20 mouse cellular contexts compared by ENCODE assay signal in the genomic region with DNA sequence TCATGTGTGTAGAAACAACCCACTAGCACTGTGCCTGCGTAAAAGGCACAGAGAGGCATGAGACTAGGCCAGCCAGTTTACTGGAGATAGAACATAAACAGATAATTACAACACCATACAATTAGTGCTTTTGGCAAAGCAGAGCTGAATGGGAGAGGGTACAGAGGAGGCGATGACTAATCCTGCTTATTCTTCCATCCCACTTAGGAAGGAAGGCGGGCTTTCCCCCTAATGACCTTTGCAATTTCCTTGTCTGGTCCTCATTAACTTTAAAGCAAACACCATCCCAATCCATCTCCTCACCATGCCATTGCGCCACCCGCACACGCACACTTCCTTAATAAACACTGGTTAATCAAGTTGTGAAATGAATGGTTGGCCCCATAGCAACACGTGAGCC.
DNase-seq lines count a peak whose midpoint lies in the region; ATAC-seq lines count a peak whose summit lies in the region.
"Had no signal": no experiment of that assay in that cellular context is flagged by ENCODE, and none has a peak within 500 bp of the region (broad histone marks: within the 10 kb centered on the region; RNA-seq: fewer than 3 reads in every experiment).

No protein-coding gene starts in this region.

- 42% methylated on average over 7 of the region's 7 CpGs for WGBS in forebrain, embryonic 11.5 days
- WGBS in forebrain, embryonic 10.5 days: 53% methylated on average over 7 of the region's 7 CpGs
- 35% methylated on average over 7 of the region's 7 CpGs for WGBS in forebrain, embryonic 15.5 days

- no peaks in the 10 kb centered on the region for H3K36me3 ChIP-seq in forebrain, embryonic 11.5 days (ENCODE audit: control insufficient read depth, insufficient read depth, low read length)
- no peaks in the 10 kb centered on the region for H3K36me3 ChIP-seq in forebrain, embryonic 10.5 days (replicated peaks)
- no peaks in the 10 kb centered on the region for H3K36me3 ChIP-seq in forebrain, embryonic 15.5 days
- H3K36me3 ChIP-seq: limb, embryonic 15.5 days; midbrain, embryonic 12.5 days; stomach, embryonic 15.5 days had no signal

- no peaks in the 10 kb centered on the region for H3K9me3 ChIP-seq in forebrain, embryonic 11.5 days (ENCODE audit: control insufficient read depth, low read length)
- no peaks in the 10 kb centered on the region for H3K9me3 ChIP-seq in forebrain, embryonic 10.5 days
- no peaks in the 10 kb centered on the region for H3K9me3 ChIP-seq in forebrain, embryonic 15.5 days
- H3K9me3 ChIP-seq: heart, embryonic 13.5 days; limb, embryonic 15.5 days; midbrain, embryonic 12.5 days; stomach, embryonic 15.5 days had no signal

- H3K27me3 ChIP-seq in forebrain, embryonic 11.5 days (ENCODE audit: control insufficient read depth, insufficient read depth, low read length): no peaks in the 10 kb centered on the region
- H3K27me3 ChIP-seq in forebrain, embryonic 10.5 days (ENCODE audit: poor library complexity, severe bottlenecking): no peaks in the 10 kb centered on the region
- no peaks in the 10 kb centered on the region for H3K27me3 ChIP-seq in forebrain, embryonic 15.5 days
- H3K27me3 ChIP-seq: CH12.LX; heart, embryonic 13.5 days; limb, embryonic 15.5 days; midbrain, embryonic 12.5 days; stomach, embryonic 15.5 days had no signal

- peak; percentile 63; the same call in 1 of the 2 replicates for ATAC-seq in forebrain, embryonic 11.5 days (replicated peaks; ENCODE audit: low FRiP score)
- ATAC-seq in forebrain, embryonic 15.5 days (replicated peaks): peak; percentile 44; the same call in 1 of the 2 replicates

- H3K4me2 ChIP-seq in forebrain, embryonic 11.5 days (ENCODE audit: low read depth, low read length, severe bottlenecking): no peak overlapping the region
- no peak overlapping the region for H3K4me2 ChIP-seq in forebrain, embryonic 15.5 days (replicated peaks)
- H3K4me2 ChIP-seq: heart, embryonic 13.5 days; limb, embryonic 15.5 days; midbrain, embryonic 12.5 days; stomach, embryonic 15.5 days had no signal

- no peak overlapping the region for H3K9ac ChIP-seq in forebrain, embryonic 11.5 days (ENCODE audit: low read length)
- H3K9ac ChIP-seq in forebrain, embryonic 15.5 days (replicated peaks): no peak overlapping the region
- H3K9ac ChIP-seq: heart, embryonic 13.5 days; limb, embryonic 15.5 days; midbrain, embryonic 12.5 days; stomach, embryonic 15.5 days had no signal

- no peak overlapping the region for H3K27ac ChIP-seq in forebrain, embryonic 11.5 days (ENCODE audit: low read depth, low read length)
- H3K27ac ChIP-seq in forebrain, embryonic 10.5 days: no peak overlapping the region
- H3K27ac ChIP-seq in forebrain, embryonic 15.5 days (replicated peaks): no peak overlapping the region
- H3K27ac ChIP-seq: heart, embryonic 13.5 days; limb, embryonic 15.5 days; midbrain, embryonic 12.5 days; stomach, embryonic 15.5 days had no signal

- no peak overlapping the region for H3K4me3 ChIP-seq in forebrain, embryonic 11.5 days (ENCODE audit: low read depth, low read length)
- no peak overlapping the region for H3K4me3 ChIP-seq in forebrain, embryonic 10.5 days
- H3K4me3 ChIP-seq in forebrain, embryonic 15.5 days: no peak overlapping the region
- H3K4me3 ChIP-seq: heart, embryonic 13.5 days; limb, embryonic 15.5 days; midbrain, embryonic 12.5 days; stomach, embryonic 15.5 days had no signal

- intact Hi-C loops in heart, postnatal 25 days (cut with DNase I): no loop called here

- 0 out of 2 replicates have a peak, but pooled peaks cover 4% of the 10 kb centered on the region for H3K4me1 ChIP-seq in forebrain, embryonic 11.5 days (replicated peaks; ENCODE audit: control insufficient read depth, insufficient read depth, low read length)
- peaks cover 22% of the 10 kb centered on the region for H3K4me1 ChIP-seq in forebrain, embryonic 10.5 days
- peaks cover 6% of the 10 kb centered on the region; the same call in 1 of the 2 replicates for H3K4me1 ChIP-seq in forebrain, embryonic 15.5 days
- H3K4me1 ChIP-seq: limb, embryonic 15.5 days; midbrain, embryonic 12.5 days; stomach, embryonic 15.5 days had no signal

- peak; percentile 56 for DNase-seq in forebrain, embryonic 11.5 days (ENCODE audit: low spot score)
- DNase-seq in forebrain, embryonic 10.5 days (ENCODE audit: extremely low spot score, low spot score): no peak
- peak; percentile 46 for DNase-seq in MN1 (ENCODE audit: low spot score)
- DNase-seq in lung, postnatal 36 days: peak; percentile 80
- DNase-seq in frontal cortex, postnatal 10 days (ENCODE audit: low spot score in 2 of 2): no peak
- no peak for DNase-seq in natural killer cell, adult 2 months (ENCODE audit: low spot score in 2 of 2)
- no peak for DNase-seq in heart, postnatal 25 days (ENCODE audit: low spot score)
- DNase-seq: adrenal gland, postnatal 10 days; cerebellum, adult 9-11 months; heart, adult 11 months; heart, postnatal 4 days; kidney, adult 9 months; spleen, adult 18-20 months; thymus, adult 2 months had no signal

Comparison
In these comparisons a context has a peak if more than half of its experiments do, and no peak if none do; other contexts are left out.
1. DNase-seq: peak in forebrain, embryonic 11.5 days (single experiment), MN1 (single experiment) and lung, postnatal 36 days (single experiment); none in forebrain, embryonic 10.5 days (single experiment), frontal cortex, postnatal 10 days (0 of 2), natural killer cell, adult 2 months (0 of 2) and heart, postnatal 25 days (single experiment).